Mouse (Mus musculus) C2C12 (cell line): ENCODE data around the gene Rpgrip1. TPM values are rescaled to one million over a fixed set of nuclear protein-coding genes. Genes with fewer than 3 reads are reported as not detected.
"Not testable (repeated sequence)": the region's sequence is repeated elsewhere in the genome, so short reads cannot be mapped to it uniquely, and the experiment has no call there.

Experiments
- H3K27me3 ChIP-seq: one replicate; pipeline ENCODE4 v1.6.1; 2011; ENCODE audit not compliant: control insufficient read depth, insufficient read depth, insufficient read length
- H3K36me3 ChIP-seq: one replicate; pipeline ENCODE4 v1.6.1; 2011; ENCODE audit not compliant: control insufficient read depth, insufficient read depth
- H3K4me3 ChIP-seq: one replicate; pipeline ENCODE4 v1.5.1; 2011; ENCODE audit warnings: mild to moderate bottlenecking, control low read depth; ENCODE audit not compliant: poor library complexity, insufficient read depth, severe bottlenecking
- H3K79me2 ChIP-seq: one replicate; pipeline ENCODE4 v1.6.1; 2011; ENCODE audit not compliant: control insufficient read depth, insufficient read depth
- H3K79me3 ChIP-seq: one replicate; pipeline ENCODE4 v1.6.1; 2011; ENCODE audit warnings: low read depth, control low read depth
- H3ac ChIP-seq: one replicate; pipeline ENCODE3; 2011; ENCODE audit warnings: low read depth; ENCODE audit not compliant: control insufficient read depth, insufficient read length
- CEBPB ChIP-seq: IDR thresholded peaks from one replicate; pipeline ENCODE4 v1.6.1; 2011; ENCODE audit warnings: low read depth, mild to moderate bottlenecking, control low read depth, moderate library complexity
- CTCF ChIP-seq: IDR thresholded peaks from one replicate; pipeline ENCODE4 v1.5.1; 2011; ENCODE audit not compliant: control insufficient read depth, insufficient read depth, insufficient read length
- FOSL1 ChIP-seq: IDR thresholded peaks from one replicate; pipeline ENCODE4 v1.8.0; 2011; ENCODE audit warnings: mild to moderate bottlenecking, low read length; ENCODE audit not compliant: poor library complexity, insufficient read depth, severe bottlenecking
- MAX ChIP-seq: IDR thresholded peaks from one replicate; pipeline ENCODE4 v1.6.1; 2011; ENCODE audit warnings: mild to moderate bottlenecking, control low read depth
- MYOD1 ChIP-seq: IDR thresholded peaks from one replicate; pipeline ENCODE4 v1.6.1; 2011; ENCODE audit warnings: low read depth; ENCODE audit not compliant: control insufficient read depth, insufficient read length
- MYOG ChIP-seq: IDR thresholded peaks from one replicate; pipeline ENCODE4 v1.6.1; 2011; ENCODE audit not compliant: control insufficient read depth, insufficient read length; ENCODE audit errors: extremely low read depth
- USF1 ChIP-seq: IDR thresholded peaks from one replicate; pipeline ENCODE4 v1.6.1; 2011; ENCODE audit warnings: low read depth, mild to moderate bottlenecking, control low read depth, moderate library complexity
- polyA plus RNA-seq: library from polyadenylated mRNA; unstranded; fragments of >200 nt; fragmentation: generic; extraction: Trizol; gene quantifications from one replicate; pipeline ENCODE4 v1.2.1, GENCODE M21; 2012; ENCODE audit warnings: missing spikeins

Gene Rpgrip1
- polyA plus RNA-seq, 1 experiment: 2.4 TPM

GRCm38 (mm10) chr14:52094533-52094932, 16.0 kb upstream of the Rpgrip1 start:
- Histone ChIP-seq H3K36me3 (peaks cover 65% of the 10 kb centered on the region), H3K79me3 (peaks cover 87% of the 10 kb centered on the region), H3K4me3 (no peak overlapping the region), H3K27me3 (no peaks in the 10 kb centered on the region), H3ac (no peak overlapping the region), H3K79me2 (peaks cover 99% of the 10 kb centered on the region)
- TF ChIP-seq CTCF (no peak), MYOG (no peak), MAX (no peak), FOSL1 (no peak), CEBPB (no peak), MYOD1 (no peak), USF1 (no peak)

- H3ac ChIP-seq, H3K27me3 ChIP-seq, H3K4me3 ChIP-seq: not testable (repeated sequence)
- Histone ChIP-seq H3K79me3 (peaks cover 89% of the 10 kb centered on the region), H3K79me2 (peaks cover 99% of the 10 kb centered on the region), H3K36me3 (peaks cover 67% of the 10 kb centered on the region)
Measured at GRCm38 (mm10) chr14:52097191-52097590, 13.3 kb upstream of the Rpgrip1 start.

GRCm38 (mm10) chr14:52098387-52098786, 12.1 kb upstream of the Rpgrip1 start:
- not testable (repeated sequence) for H3ac ChIP-seq, H3K27me3 ChIP-seq, H3K4me3 ChIP-seq
- Histone ChIP-seq H3K79me3 (peaks cover 89% of the 10 kb centered on the region), H3K36me3 (peaks cover 56% of the 10 kb centered on the region), H3K79me2 (peaks cover 99% of the 10 kb centered on the region)

GRCm38 (mm10) chr14:52099563-52099962, 10.9 kb upstream of the Rpgrip1 start:
- H3K36me3 ChIP-seq: peaks cover 45% of the 10 kb centered on the region
- H3K79me3 ChIP-seq: peaks cover 82% of the 10 kb centered on the region
- peaks cover 93% of the 10 kb centered on the region for H3K79me2 ChIP-seq
- TF ChIP-seq MAX: no peak
- no peak for TF ChIP-seq CTCF
- TF ChIP-seq FOSL1: no peak
- TF ChIP-seq CEBPB: no peak
- TF ChIP-seq USF1: no peak
- no peak for TF ChIP-seq MYOG
- no peaks in the 10 kb centered on the region for H3K27me3 ChIP-seq
- no peak overlapping the region for H3K4me3 ChIP-seq
- no peak overlapping the region for H3ac ChIP-seq

- Histone ChIP-seq H3K79me3 (peaks cover 78% of the 10 kb centered on the region), H3K79me2 (peaks cover 85% of the 10 kb centered on the region), H3ac (no peak overlapping the region), H3K27me3 (no peaks in the 10 kb centered on the region), H3K36me3 (peaks cover 45% of the 10 kb centered on the region), H3K4me3 (no peak overlapping the region)
- TF ChIP-seq CTCF (no peak), CEBPB (no peak), MYOG (no peak), FOSL1 (no peak), MAX (no peak), USF1 (no peak), MYOD1 (no peak)
Measured at GRCm38 (mm10) chr14:52100170-52100960, 10.1 kb upstream of the Rpgrip1 start.

GRCm38 (mm10) chr14:52101285-52102157, 9.0 kb upstream of the Rpgrip1 start:
- TF ChIP-seq MYOD1 (no peak), MYOG (no peak), CEBPB (no peak), USF1 (no peak), FOSL1 (no peak), CTCF (no peak), MAX (no peak)
- Histone ChIP-seq H3K79me2 (peaks cover 73% of the 10 kb centered on the region), H3K4me3 (no peak overlapping the region), H3K36me3 (peaks cover 37% of the 10 kb centered on the region), H3K27me3 (no peaks in the 10 kb centered on the region), H3K79me3 (peaks cover 68% of the 10 kb centered on the region), H3ac (no peak overlapping the region)
